Mouse (Mus musculus) liver, embryonic 14.5 days (tissue): ENCODE results near the gene Erp27. TPM values are rescaled to one million over a fixed set of nuclear protein-coding genes. Genes with fewer than 3 reads are reported as not detected.

Experiments used
- ATAC-seq: fragments of 200-750 bp; cut with Nextera tagmentation; 2 replicates; pipeline ENCODE4 v1.8.0; 2017; ENCODE audit warnings: moderate number of reproducible peaks, mild to moderate bottlenecking, moderate library complexity; ENCODE audit not compliant: insufficient read depth
- DNase-seq, 3 experiments: peaks; one replicate each; pipeline ENCODE4 v3.0.0-alpha.2; 2012 to 2013; ENCODE audit warnings: low read depth in 3 of 3, low spot score in 3 of 3
- H3K27ac ChIP-seq: fragments of 300-500 bp; sonication (generic); 2 replicates; pipeline ENCODE4 v1.5.1; 2014; ENCODE audit warnings: moderate library complexity, mild to moderate bottlenecking, control low read depth, inconsistent platforms
- H3K27me3 ChIP-seq: fragments of 300-500 bp; sonication (generic); 2 replicates; pipeline ENCODE4 v1.6.1; 2014; ENCODE audit warnings: mild to moderate bottlenecking, low read length, moderate library complexity; ENCODE audit not compliant: control insufficient read depth, insufficient read depth
- H3K36me3 ChIP-seq: fragments of 300-500 bp; sonication (generic); replicated peaks from 2 replicates; pipeline ENCODE4 v1.6.1; 2014; ENCODE audit warnings: low read depth; ENCODE audit not compliant: control insufficient read depth, insufficient read depth
- H3K4me1 ChIP-seq, 2 experiments: fragments of 200-500 bp in 1 of 2; fragments of 300-500 bp in 1 of 2; sonication (generic) in 1 of 2; replicated peaks; 2 replicates each; pipeline ENCODE4 v1.6.1; 2012 to 2014; ENCODE audit warnings: antibody characterized with exemption in 1 of 2, inconsistent platforms in 1 of 2, low read length in 1 of 2; ENCODE audit not compliant: control insufficient read depth in 2 of 2, insufficient read depth in 2 of 2
- H3K4me2 ChIP-seq: fragments of 300-500 bp; sonication (generic); 2 replicates; pipeline ENCODE4 v1.6.1; 2014; ENCODE audit warnings: low read depth, mild to moderate bottlenecking, control low read depth, moderate library complexity
- H3K4me3 ChIP-seq, 2 experiments: fragments of 200-500 bp in 1 of 2; fragments of 300-500 bp in 1 of 2; sonication (generic) in 1 of 2; 2 replicates each; pipeline ENCODE4 v1.5.1; 2012 to 2014; ENCODE audit warnings: low read depth in 2 of 2, low read length in 2 of 2, mild to moderate bottlenecking in 2 of 2, control low read depth in 1 of 2, inconsistent platforms in 1 of 2, moderate library complexity in 1 of 2; ENCODE audit not compliant: insufficient read depth in 1 of 2
- H3K9ac ChIP-seq: fragments of 300-500 bp; sonication (generic); replicated peaks from 2 replicates; pipeline ENCODE4 v1.6.1; 2014; ENCODE audit warnings: mild to moderate bottlenecking, control low read depth, moderate library complexity
- H3K9me3 ChIP-seq: fragments of 300-500 bp; sonication (generic); 2 replicates; pipeline ENCODE4 v1.6.1; 2016; ENCODE audit warnings: low read length, mixed read lengths; ENCODE audit not compliant: control insufficient read depth
- CTCF ChIP-seq: IDR thresholded peaks from 2 replicates; pipeline ENCODE4 v1.5.1; 2016; ENCODE audit warnings: antibody characterized with exemption, low read depth, control low read depth
- EP300 ChIP-seq: IDR thresholded peaks from 2 replicates; pipeline ENCODE4 v1.6.1; 2016; ENCODE audit warnings: antibody characterized with exemption, low read depth
- WGBS: fragments of 180-500 bp; shearing (Covaris S2); extraction: QIAGEN DNeasy Blood & Tissue Kit; methylation state at CpG from one replicate; pipeline ENCODE4 v1.1.7; 2014; ENCODE audit not compliant: insufficient replicate concordance; 5-methylcytosine and 5-hydroxymethylcytosine counted together
- polyA plus RNA-seq, 2 experiments: library from polyadenylated mRNA; depleted of rRNA in 1 of 2; stranded (reverse) in 1 of 2; unstranded in 1 of 2; fragments of >200 nt; fragmentation: Nextera tagmentation in 1 of 2; extraction: Ambion mirVana in 1 of 2; gene quantifications; 2 replicates each; pipeline versions ENCODE4 v1.2.1 to v1.2.3; 2012 to 2014

The Erp27 gene
- polyA plus RNA-seq, 2 experiments, result 0.08 to 0.09 TPM

DNA sequence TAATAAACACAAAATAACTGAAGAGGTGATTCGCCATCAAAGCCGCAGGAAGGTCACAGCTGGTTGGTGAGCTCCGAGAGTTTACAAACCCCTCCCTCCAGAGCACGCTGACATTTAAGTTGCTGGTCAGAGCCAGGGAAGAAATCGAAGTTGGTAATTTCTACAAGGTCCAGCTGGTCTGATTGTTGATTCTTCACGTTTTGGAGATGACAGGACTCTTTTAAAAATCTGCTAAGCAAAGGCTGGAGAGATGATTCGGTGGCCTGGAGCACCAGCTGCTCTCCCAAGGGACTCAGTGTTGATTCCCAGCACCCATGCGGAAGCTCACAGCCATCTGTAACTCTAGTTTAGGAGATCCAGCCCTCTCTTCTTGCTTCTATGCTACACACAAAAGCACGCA is 14.4 kb upstream of the Erp27 start:
- Histone ChIP-seq H3K36me3 (no peaks in the 10 kb centered on the region), H3K4me1 (peaks cover 3 to 29% of the 10 kb centered on the region in 2 experiments), H3K27ac (no peak overlapping the region), H3K27me3 (no peaks in the 10 kb centered on the region), H3K9ac (no peak overlapping the region), H3K4me2 (no peak overlapping the region), H3K4me3 (no peak overlapping the region), H3K9me3 (no peaks in the 10 kb centered on the region)
- ATAC-seq (no peak), DNase-seq (no peak)
- TF ChIP-seq CTCF (no peak), EP300 (no peak)
- WGBS, result 68% methylated on average over 9 of the region's 9 CpGs

DNA sequence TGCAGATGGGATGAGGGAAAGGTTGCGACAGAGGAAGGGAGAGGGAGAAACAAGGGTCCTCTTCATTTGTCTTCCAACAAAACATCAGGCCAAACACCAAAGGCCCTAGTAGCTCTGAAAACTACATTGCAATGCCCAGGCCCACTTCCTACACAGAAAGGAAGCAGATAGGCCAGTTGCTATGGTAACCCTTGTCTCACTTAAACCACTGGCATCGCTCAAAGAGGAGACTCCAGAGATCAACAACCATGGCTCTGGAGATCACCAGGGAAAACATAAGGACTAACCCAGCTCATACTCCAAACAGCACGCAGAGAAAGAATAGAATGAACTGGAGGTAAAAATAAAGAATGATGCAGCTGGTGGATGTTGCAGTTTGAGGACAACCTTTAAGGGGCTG is 13.3 kb upstream of the Erp27 start:
- Histone ChIP-seq H3K27ac (no peak overlapping the region), H3K36me3 (no peaks in the 10 kb centered on the region), H3K4me1 (peaks cover 13 to 34% of the 10 kb centered on the region in 2 experiments), H3K9ac (no peak overlapping the region), H3K4me3 (no peak overlapping the region), H3K9me3 (no peaks in the 10 kb centered on the region), H3K4me2 (no peak overlapping the region), H3K27me3 (no peaks in the 10 kb centered on the region)
- ATAC-seq (no peak), DNase-seq (no peak)
- WGBS, result 38% methylated on average over 3 of the region's 3 CpGs
- TF ChIP-seq EP300 (no peak), CTCF (no peak)

DNA sequence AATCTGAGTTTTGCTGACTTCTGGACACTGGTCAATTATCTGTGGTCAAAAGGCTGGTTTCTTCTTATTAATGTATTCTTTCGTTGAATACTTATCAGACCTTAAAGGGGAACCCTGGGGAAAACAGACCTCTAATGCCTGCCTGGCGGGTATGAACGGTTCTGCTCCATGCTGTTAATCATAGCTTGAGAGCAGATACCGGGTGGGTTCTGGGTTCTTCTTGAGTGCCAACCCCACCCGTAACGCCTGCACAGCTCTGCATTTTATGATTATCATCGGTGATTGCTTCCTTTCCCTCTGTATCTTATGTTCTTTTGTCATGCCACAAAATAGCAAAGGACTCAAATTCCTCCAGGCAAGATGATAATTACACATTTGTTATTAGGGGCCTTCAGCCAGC is 12.1 kb upstream of the Erp27 start:
- no peaks in the 10 kb centered on the region for H3K27me3 ChIP-seq
- no peaks in the 10 kb centered on the region for H3K36me3 ChIP-seq
- H3K4me2 ChIP-seq, result no peak overlapping the region
- H3K27ac ChIP-seq, result no peak overlapping the region
- no peaks in the 10 kb centered on the region for H3K9me3 ChIP-seq
- DNase-seq (no peak), ATAC-seq (no peak)
- H3K4me1 ChIP-seq, result peaks cover 13 to 25% of the 10 kb centered on the region in 2 experiments
- WGBS, result 42% methylated on average over 7 of the region's 7 CpGs
- H3K9ac ChIP-seq, result no peak overlapping the region
- TF ChIP-seq CTCF (no peak), EP300 (no peak)
- H3K4me3 ChIP-seq, result no peak overlapping the region

DNA sequence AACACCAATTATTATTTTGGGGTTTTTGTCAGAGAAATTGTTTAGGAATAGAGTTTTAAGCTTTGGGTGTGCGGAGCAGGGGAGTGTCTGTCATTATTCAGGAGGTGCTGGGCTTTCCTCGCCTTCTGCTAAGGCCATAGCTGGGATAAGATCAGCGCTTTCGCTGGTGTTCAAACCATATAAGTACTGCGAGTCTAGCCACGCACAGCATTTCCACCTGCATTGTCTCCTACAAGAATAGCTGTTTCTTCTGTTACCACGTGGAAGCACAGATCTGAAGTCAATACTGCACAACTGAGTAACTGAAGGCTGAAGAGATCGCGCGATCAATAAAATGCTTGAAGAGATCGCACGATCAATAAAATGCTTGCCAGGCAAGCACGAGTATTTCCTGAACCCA is 9.3 kb upstream of the Erp27 start:
- Histone ChIP-seq H3K9ac (peak overlapping the region; percentile 10; the same call in 1 of the 2 replicates), H3K4me2 (peak overlapping the region; percentile 45), H3K4me3 (no peak overlapping the region), H3K36me3 (no peaks in the 10 kb centered on the region), H3K27me3 (no peaks in the 10 kb centered on the region), H3K9me3 (no peaks in the 10 kb centered on the region), H3K27ac (peak overlapping the region; percentile 46), H3K4me1 (peaks cover 13 to 21% of the 10 kb centered on the region in 2 experiments)
- DNase-seq, result no peak
- peak; percentile 49; the same call in 1 of the 2 replicates for ATAC-seq
- no peak for TF ChIP-seq EP300
- TF ChIP-seq CTCF, result no peak
- 52% methylated on average over 13 of the region's 13 CpGs for WGBS

DNA sequence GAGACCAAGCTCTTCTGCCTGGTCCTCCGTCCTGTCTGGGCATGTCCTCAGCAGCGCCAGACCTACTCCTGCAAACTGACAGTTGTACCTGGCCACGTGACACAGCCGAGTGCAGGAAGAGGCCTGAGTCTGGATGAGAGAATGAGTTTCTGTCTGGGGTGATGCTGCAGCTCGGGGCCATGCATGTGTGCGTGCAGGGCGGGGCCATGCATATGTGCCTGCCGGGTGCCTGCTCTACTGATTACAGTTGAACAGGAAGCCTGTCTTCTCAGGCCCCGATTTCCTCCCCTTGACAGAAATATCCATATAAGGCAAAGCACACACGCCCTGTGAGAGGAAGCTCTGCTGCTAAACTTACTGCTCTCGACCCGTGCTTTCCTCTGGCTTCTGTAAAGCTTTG is 8.7 kb upstream of the Erp27 start:
- H3K9ac ChIP-seq, result 0 out of 2 replicates have a peak overlapping the region, but pooled peaks have one; percentile 10
- peak overlapping the region; percentile 45 for H3K4me2 ChIP-seq
- DNase-seq (peak in 2 of 3 experiments; percentile 75), ATAC-seq (peak; percentile 98)
- peak overlapping the region; percentile 46 for H3K27ac ChIP-seq
- 4% methylated on average over 12 of the region's 12 CpGs for WGBS
- peak overlapping the region in 1 of 2 experiments; percentile 6; a peak in 1 of 4 replicates for H3K4me3 ChIP-seq
- no peaks in the 10 kb centered on the region for H3K36me3 ChIP-seq
- H3K9me3 ChIP-seq, result no peaks in the 10 kb centered on the region
- H3K4me1 ChIP-seq, result peaks cover 13 to 21% of the 10 kb centered on the region in 2 experiments
- no peak for TF ChIP-seq CTCF
- peak; percentile 80 for TF ChIP-seq EP300
- H3K27me3 ChIP-seq, result no peaks in the 10 kb centered on the region
